Mouse (Mus musculus) heart, postnatal 14 days (tissue): ENCODE data around the gene Trappc2. TPM values are rescaled to one million over a fixed set of nuclear protein-coding genes. Genes with fewer than 3 reads are reported as not detected.

Experiments used
- total RNA-seq, 2 experiments: library from RNA; stranded (reverse); gene quantifications; 2 replicates each; pipeline ENCODE4 v1.2.3; 2021

Gene Trappc2
- total RNA-seq, 2 experiments from 2014 or later: 13.0 to 17.8 TPM

Other genes with a start within 250 kb of the Trappc2 start
- 10 to 100 TPM in 1 of 2 experiments, 1 to 10 TPM in 1; 10.0 to 10.1 TPM for gene Gpm6b, start 201.7 kb upstream of the Trappc2 start, total RNA-seq
- 1 to 10 TPM; 3.6 to 4.0 TPM for gene Ofd1, start 130 bp downstream of the Trappc2 start, total RNA-seq
- 10 to 100 TPM; 21.1 to 26.0 TPM for gene Rab9, start 39.3 kb downstream of the Trappc2 start, total RNA-seq
- 1 to 10 TPM; 2.7 to 2.8 TPM for gene Tceanc, start 78.0 kb downstream of the Trappc2 start, total RNA-seq
- gene Egfl6, start 145.1 kb downstream of the Trappc2 start, total RNA-seq: under 1 TPM; 0.48 to 0.49 TPM